Comparison of ENCODE assay signal across 25 mouse cellular contexts in the genomic region with DNA sequence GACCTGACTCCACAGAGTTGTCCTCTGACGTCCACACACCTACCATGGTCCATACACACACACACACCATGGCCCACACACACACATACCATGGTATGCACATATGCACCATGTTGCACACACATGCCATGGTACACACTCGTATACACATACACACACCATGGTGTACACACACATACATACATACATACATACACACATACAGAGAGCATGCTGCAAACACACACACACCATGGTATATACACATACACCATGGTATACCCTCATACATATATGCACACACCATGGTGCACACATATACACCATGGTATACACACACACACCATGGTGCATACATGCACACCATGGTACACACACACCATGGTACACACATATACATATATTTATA. TPM values are rescaled to one million over a fixed set of nuclear protein-coding genes. Genes with fewer than 3 reads are reported as not detected.
A peak's percentile ranks its signal among the peaks of the same experiment; 100 is the strongest.
DNase-seq lines count a peak whose midpoint lies in the region; ATAC-seq lines count a peak whose summit lies in the region.
"Had no signal": no experiment of that assay in that cellular context is flagged by ENCODE, and none has a peak within 500 bp of the region (broad histone marks: within the 10 kb centered on the region; RNA-seq: fewer than 3 reads in every experiment).

No protein-coding gene starts in this region.

- H3K4me3 ChIP-seq in limb, embryonic 11.5 days (ENCODE audit: low read depth, low read length): no peak overlapping the region
- no peak overlapping the region for H3K4me3 ChIP-seq in limb, embryonic 10.5 days
- no peak overlapping the region for H3K4me3 ChIP-seq in midbrain, embryonic 13.5 days (replicated peaks)
- H3K4me3 ChIP-seq in midbrain, embryonic 14.5 days (replicated peaks; ENCODE audit: low read depth, low read length): no peak overlapping the region
- H3K4me3 ChIP-seq in limb, embryonic 12.5 days (replicated peaks): no peak overlapping the region
- H3K4me3 ChIP-seq: forebrain, embryonic 10.5 days; forebrain, embryonic 15.5 days; heart, embryonic 10.5 days; heart, embryonic 15.5 days; liver, embryonic 12.5 days; myocyte; neural tube, embryonic 12.5 days had no signal

- no peak overlapping the region for H3K27ac ChIP-seq in limb, embryonic 11.5 days (replicated peaks; ENCODE audit: low read depth, low read length)
- H3K27ac ChIP-seq in limb, embryonic 10.5 days: no peak overlapping the region; the same call in 1 of the 2 replicates
- H3K27ac ChIP-seq in midbrain, embryonic 13.5 days: no peak overlapping the region
- no peak overlapping the region for H3K27ac ChIP-seq in midbrain, embryonic 14.5 days (replicated peaks; ENCODE audit: low read depth, low read length)
- H3K27ac ChIP-seq in limb, embryonic 12.5 days: no peak overlapping the region
- H3K27ac ChIP-seq: forebrain, embryonic 10.5 days; forebrain, embryonic 15.5 days; heart, embryonic 10.5 days; heart, embryonic 15.5 days; neural tube, embryonic 12.5 days had no signal

- H3K27me3 ChIP-seq in limb, embryonic 11.5 days (ENCODE audit: control insufficient read depth, insufficient read depth, low read length): no peaks in the 10 kb centered on the region
- H3K27me3 ChIP-seq in limb, embryonic 10.5 days (ENCODE audit: low read depth, poor library complexity, severe bottlenecking): no peaks in the 10 kb centered on the region
- H3K27me3 ChIP-seq in midbrain, embryonic 13.5 days: no peaks in the 10 kb centered on the region
- no peaks in the 10 kb centered on the region for H3K27me3 ChIP-seq in midbrain, embryonic 14.5 days (ENCODE audit: control insufficient read depth, insufficient read depth, low read length)
- H3K27me3 ChIP-seq in limb, embryonic 12.5 days: no peaks in the 10 kb centered on the region
- H3K27me3 ChIP-seq: forebrain, embryonic 15.5 days; heart, embryonic 15.5 days; liver, embryonic 12.5 days; neural tube, embryonic 12.5 days had no signal

- H3K36me3 ChIP-seq in limb, embryonic 11.5 days (ENCODE audit: control insufficient read depth, insufficient read depth, low read length): no peaks in the 10 kb centered on the region
- H3K36me3 ChIP-seq in limb, embryonic 10.5 days: no peaks in the 10 kb centered on the region
- no peaks in the 10 kb centered on the region for H3K36me3 ChIP-seq in midbrain, embryonic 13.5 days
- H3K36me3 ChIP-seq in midbrain, embryonic 14.5 days (ENCODE audit: control insufficient read depth, insufficient read depth, low read length): no peaks in the 10 kb centered on the region
- H3K36me3 ChIP-seq in limb, embryonic 12.5 days: no peaks in the 10 kb centered on the region
- H3K36me3 ChIP-seq: forebrain, embryonic 10.5 days; forebrain, embryonic 15.5 days; heart, embryonic 10.5 days; heart, embryonic 15.5 days; liver, embryonic 12.5 days; neural tube, embryonic 12.5 days had no signal

- peaks cover 10% of the 10 kb centered on the region for H3K4me1 ChIP-seq in limb, embryonic 11.5 days (ENCODE audit: control insufficient read depth, insufficient read depth, low read length)
- peaks cover 30% of the 10 kb centered on the region for H3K4me1 ChIP-seq in limb, embryonic 10.5 days
- no peaks in the 10 kb centered on the region for H3K4me1 ChIP-seq in midbrain, embryonic 13.5 days (replicated peaks)
- 0 out of 2 replicates have a peak, but pooled peaks cover 4% of the 10 kb centered on the region for H3K4me1 ChIP-seq in midbrain, embryonic 14.5 days (ENCODE audit: control insufficient read depth, insufficient read depth, low read length)
- peaks cover 9% of the 10 kb centered on the region for H3K4me1 ChIP-seq in limb, embryonic 12.5 days (replicated peaks)
- H3K4me1 ChIP-seq: forebrain, embryonic 10.5 days; forebrain, embryonic 15.5 days; neural tube, embryonic 12.5 days had no signal

- no peaks in the 10 kb centered on the region for H3K9me3 ChIP-seq in limb, embryonic 11.5 days (ENCODE audit: control insufficient read depth, low read length)
- H3K9me3 ChIP-seq in limb, embryonic 10.5 days (replicated peaks): no peaks in the 10 kb centered on the region
- H3K9me3 ChIP-seq in midbrain, embryonic 13.5 days: no peaks in the 10 kb centered on the region
- no peaks in the 10 kb centered on the region for H3K9me3 ChIP-seq in midbrain, embryonic 14.5 days (ENCODE audit: control insufficient read depth, low read length)
- peaks cover under 1% of the 10 kb centered on the region; the same call in 1 of the 2 replicates for H3K9me3 ChIP-seq in limb, embryonic 12.5 days
- H3K9me3 ChIP-seq: forebrain, embryonic 10.5 days; forebrain, embryonic 15.5 days; heart, embryonic 10.5 days; heart, embryonic 15.5 days; liver, embryonic 12.5 days; neural tube, embryonic 12.5 days had no signal

- no peak overlapping the region for H3K4me2 ChIP-seq in limb, embryonic 11.5 days (ENCODE audit: low read depth, severe bottlenecking)
- H3K4me2 ChIP-seq in midbrain, embryonic 13.5 days (replicated peaks): no peak overlapping the region
- no peak overlapping the region for H3K4me2 ChIP-seq in midbrain, embryonic 14.5 days (ENCODE audit: low read length)
- no peak overlapping the region for H3K4me2 ChIP-seq in limb, embryonic 12.5 days
- H3K4me2 ChIP-seq: forebrain, embryonic 15.5 days; heart, embryonic 15.5 days; liver, embryonic 12.5 days; neural tube, embryonic 12.5 days had no signal

- WGBS in limb, embryonic 11.5 days: 82% methylated on average over 2 of the region's 2 CpGs
- WGBS in limb, embryonic 10.5 days: 91% methylated on average over 2 of the region's 2 CpGs
- 82% methylated on average over 2 of the region's 2 CpGs for WGBS in midbrain, embryonic 13.5 days
- WGBS in midbrain, embryonic 14.5 days: 85% methylated on average over 2 of the region's 2 CpGs
- 81% methylated on average over 2 of the region's 2 CpGs for WGBS in limb, embryonic 12.5 days

- ATAC-seq in limb, embryonic 11.5 days (ENCODE audit: insufficient number of reproducible peaks, low FRiP score, low TSS enrichment, low read depth): no peak; the same call in 1 of the 2 replicates
- ATAC-seq in midbrain, embryonic 13.5 days: 0 out of 2 replicates have a peak, but pooled peaks have one; percentile 17
- no peak for ATAC-seq in midbrain, embryonic 14.5 days (ENCODE audit: low FRiP score, low TSS enrichment)
- ATAC-seq in limb, embryonic 12.5 days (ENCODE audit: insufficient number of reproducible peaks, insufficient read depth, low FRiP score, low TSS enrichment, low read depth): peak; percentile 66; the same call in 1 of the 2 replicates
- ATAC-seq: activated CD4-positive, CD25-positive, alpha-beta regulatory T cell, adult 4 months; forebrain, embryonic 15.5 days; hindbrain, embryonic 16.5 days; liver, postnatal 0 days; midbrain, embryonic 16.5 days had no signal

- no peak overlapping the region for H3K9ac ChIP-seq in limb, embryonic 11.5 days (ENCODE audit: low read length)
- H3K9ac ChIP-seq in midbrain, embryonic 13.5 days (replicated peaks): no peak overlapping the region
- no peak overlapping the region for H3K9ac ChIP-seq in midbrain, embryonic 14.5 days (replicated peaks; ENCODE audit: low read length)
- no peak overlapping the region for H3K9ac ChIP-seq in limb, embryonic 12.5 days (replicated peaks)
- H3K9ac ChIP-seq: forebrain, embryonic 15.5 days; heart, embryonic 15.5 days; liver, embryonic 12.5 days; liver, postnatal 0 days; neural tube, embryonic 12.5 days had no signal

- DNase-seq in limb, embryonic 11.5 days (ENCODE audit: low spot score): peak; percentile 14
- DNase-seq in limb, embryonic 10.5 days (ENCODE audit: low spot score): no peak
- no peak for DNase-seq in midbrain, embryonic 14.5 days
- no peak for DNase-seq in thymus, postnatal 4 days
- DNase-seq: adrenal gland, adult 2 months; B cell, adult 2 months; cerebellum, adult 2 months; cerebellum, postnatal 14 days; gastrocnemius, postnatal 25 days; kidney, adult 8-10 months; layer of hippocampus, postnatal 36 days; left cerebral cortex, postnatal 4 days had no signal

RNA-seq across cellular contexts. Expression of a gene that starts 45.0 kb away (rescaled TPM):
- 48.1 and 54.8 TPM in 2 replicates for polyA plus RNA-seq in limb, embryonic 11.5 days (2014; fragmentation: Nextera tagmentation; extraction: Ambion mirVana)
- 40.0 and 51.8 TPM in 2 replicates for polyA plus RNA-seq in limb, embryonic 10.5 days (2016; fragmentation: Nextera tagmentation; extraction: Ambion mirVana)
- polyA plus RNA-seq in midbrain, embryonic 13.5 days (2015; fragmentation: Nextera tagmentation; extraction: Ambion mirVana): 35.3 and 35.5 TPM in 2 replicates
- polyA plus RNA-seq in midbrain, embryonic 14.5 days (2014; fragmentation: Nextera tagmentation; extraction: Ambion mirVana): 38.5 and 42.9 TPM in 2 replicates
- 62.9 and 63.3 TPM in 2 replicates for polyA plus RNA-seq in limb, embryonic 12.5 days (2016; fragmentation: Nextera tagmentation; extraction: Ambion mirVana)

Comparison
In these comparisons a context has a peak if more than half of its experiments do, and no peak if none do; other contexts are left out.
1. ATAC-seq: peak in midbrain, embryonic 13.5 days (single experiment) and limb, embryonic 12.5 days (single experiment); none in limb, embryonic 11.5 days (single experiment) and midbrain, embryonic 14.5 days (single experiment).